Mouse (Mus musculus): ENCODE results near the gene Rtl8b. TPM values are rescaled to one million over a fixed set of nuclear protein-coding genes. Genes with fewer than 3 reads are reported as not detected.

Gene Rtl8b
- total and polyA plus RNA-seq, 3 experiments = not detected

DNA sequence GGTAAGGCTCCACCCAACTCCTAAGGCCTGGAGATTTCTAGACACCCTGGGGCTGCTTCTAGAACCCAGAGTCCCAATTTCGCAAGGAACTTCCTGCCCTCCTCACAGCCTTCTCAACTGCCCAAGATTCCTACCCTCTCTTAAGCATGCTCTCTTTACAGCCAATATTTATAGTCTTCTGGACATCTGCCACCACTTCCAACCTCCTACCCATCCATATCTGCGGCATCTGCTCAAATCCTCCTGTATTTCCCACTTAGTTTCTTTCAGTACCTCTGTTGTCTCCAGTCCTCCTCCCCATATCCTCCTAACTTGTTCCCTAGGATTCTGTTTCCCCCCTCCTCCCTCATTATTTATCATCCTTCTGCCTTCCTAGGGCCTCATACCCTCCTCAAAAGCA, 29.0 kb upstream of the Rtl8b start:
- dilution Hi-C loops (cut with MboI; ENCODE audit: extremely low pct_ligation_motif_present, extremely low pct_unique_long_range_greater_than_20kb, low sequenced_read_pairs) = no loop called here
- Histone ChIP-seq H3K4me3 (replicated peaks in 1 of 3; ENCODE audit: low read depth in 2 of 3, low read length in 2 of 3, poor library complexity in 1 of 3) (no peak overlapping the region), H3K4me1 (ENCODE audit: control insufficient read depth in 1 of 2, insufficient read depth in 2 of 2) (no peaks in the 10 kb centered on the region), H3K9me3 (replicated peaks; ENCODE audit: low read length) (no peaks in the 10 kb centered on the region), H3K27ac (ENCODE audit: insufficient read depth, low read depth) (no peak overlapping the region), H3K36me3 (replicated peaks in 1 of 2; ENCODE audit: control insufficient read depth in 1 of 2, insufficient read depth in 1 of 2, low read length in 1 of 2) (no peaks in the 10 kb centered on the region), H3K27me3 (replicated peaks) (peaks cover 14% of the 10 kb centered on the region), H3K9ac (ENCODE audit: insufficient read depth, low read depth) (no peak overlapping the region), H3K4me2 (ENCODE audit: insufficient read depth, low read depth, poor library complexity, severe bottlenecking) (no peak overlapping the region), H3K79me2 (replicated peaks; ENCODE audit: control insufficient read depth, extremely low read depth, insufficient read depth, poor library complexity, severe bottlenecking) (no peaks in the 10 kb centered on the region)
- DNase-seq (ENCODE audit: extremely low read depth) = no peak
- TF ChIP-seq IRF4 (IDR thresholded peaks at IDR 0.05; ENCODE audit: low read depth, low read length) (no peak), RCOR1 (conservative IDR thresholded peaks at IDR 0.05; ENCODE audit: low read depth, low read length) (no peak), MAX (IDR thresholded peaks at IDR 0.05; ENCODE audit: low read length) (no peak), MXI1 (IDR thresholded peaks at IDR 0.05; ENCODE audit: low read depth, low read length) (no peak), ZKSCAN1 (IDR thresholded peaks at IDR 0.05; ENCODE audit: borderline replicate concordance, low read depth, low read length) (no peak), CHD1 (IDR thresholded peaks at IDR 0.05; ENCODE audit: low read depth, low read length) (no peak), SMC3 (IDR thresholded peaks at IDR 0.05; ENCODE audit: low read depth, low read length) (no peak), NELFE (IDR thresholded peaks at IDR 0.05; ENCODE audit: low read depth, low read length) (no peak), UBTF (IDR thresholded peaks at IDR 0.05; ENCODE audit: low read depth, low read length) (no peak), MAZ (IDR thresholded peaks at IDR 0.05; ENCODE audit: low read depth, low read length) (no peak), ETS1 (conservative IDR thresholded peaks at IDR 0.05; ENCODE audit: low read depth, low read length) (no peak), CHD2 (IDR thresholded peaks at IDR 0.05; ENCODE audit: low read length) (no peak), POLR2AphosphoS2 (IDR thresholded peaks at IDR 0.05; ENCODE audit: low read depth, low read length) (no peak), MAFK (IDR thresholded peaks at IDR 0.05; ENCODE audit: insufficient replicate concordance, low read length) (no peak), CTCF (conservative IDR thresholded peaks at IDR 0.05 in 1 of 2, IDR thresholded peaks at IDR 0.05 in 1 of 2; ENCODE audit: low read depth in 2 of 2, low read length in 2 of 2) (no peak), MYC (IDR thresholded peaks at IDR 0.05; ENCODE audit: low read depth, low read length) (no peak), POLR2A (IDR thresholded peaks at IDR 0.05; ENCODE audit: low read depth, low read length) (no peak)
- in situ Hi-C loops (cut with MboI; ENCODE audit: low pct_ligation_motif_present, low pct_unique_long_range_greater_than_20kb, low sequenced_read_pairs) = no loop called here

DNA sequence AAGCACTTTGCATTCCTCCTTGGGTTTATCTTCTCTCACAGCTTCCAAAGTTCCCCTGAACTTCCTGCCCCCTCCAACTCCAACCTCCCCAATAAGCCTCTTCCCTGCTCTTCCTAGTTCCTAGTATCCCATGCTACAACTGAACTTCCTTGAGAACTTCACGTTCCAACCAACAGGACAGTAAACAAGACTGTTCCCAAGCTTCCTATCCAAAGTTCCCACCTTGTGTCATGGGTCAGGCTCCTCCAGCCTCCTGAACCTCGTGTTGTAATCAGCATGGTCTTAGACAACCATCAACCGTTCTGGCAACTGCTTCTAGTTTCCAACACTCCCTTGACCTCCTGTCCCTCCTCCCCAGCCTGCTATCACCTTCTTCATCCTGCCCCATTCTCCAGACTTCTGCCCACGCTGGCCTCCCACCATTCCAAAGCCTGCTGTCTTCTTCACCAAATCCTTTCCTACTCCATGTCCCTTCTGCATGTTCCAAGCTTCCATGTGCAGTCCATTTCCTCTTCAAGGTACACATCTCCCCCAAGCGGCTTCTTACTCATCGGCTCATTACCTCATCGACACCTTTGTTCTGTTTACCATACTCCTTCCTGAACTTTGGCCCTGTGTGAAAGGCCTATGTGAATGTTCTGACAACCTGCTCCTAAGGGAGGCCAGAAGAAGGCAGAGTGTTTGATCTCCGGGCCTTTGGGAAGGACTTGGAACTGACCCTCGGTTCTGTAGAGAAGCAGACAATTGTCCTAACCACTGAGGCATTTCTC, 24.0 kb upstream of the Rtl8b start:
- Histone ChIP-seq H3K27me3 (replicated peaks) (peaks cover 15% of the 10 kb centered on the region), H3K4me1 (ENCODE audit: control insufficient read depth in 1 of 2, insufficient read depth in 2 of 2) (no peaks in the 10 kb centered on the region), H3K4me2 (ENCODE audit: insufficient read depth, low read depth, poor library complexity, severe bottlenecking) (no peak overlapping the region), H3K4me3 (replicated peaks in 1 of 3; ENCODE audit: low read depth in 2 of 3, low read length in 2 of 3, poor library complexity in 1 of 3) (no peak overlapping the region), H3K36me3 (replicated peaks in 1 of 2; ENCODE audit: control insufficient read depth in 1 of 2, insufficient read depth in 1 of 2, low read length in 1 of 2) (no peaks in the 10 kb centered on the region), H3K79me2 (replicated peaks; ENCODE audit: control insufficient read depth, extremely low read depth, insufficient read depth, poor library complexity, severe bottlenecking) (no peaks in the 10 kb centered on the region), H3K9me3 (replicated peaks; ENCODE audit: low read length) (no peaks in the 10 kb centered on the region), H3K27ac (ENCODE audit: insufficient read depth, low read depth) (no peak overlapping the region), H3K9ac (ENCODE audit: insufficient read depth, low read depth) (no peak overlapping the region)
- dilution Hi-C loops (cut with MboI; ENCODE audit: extremely low pct_ligation_motif_present, extremely low pct_unique_long_range_greater_than_20kb, low sequenced_read_pairs) = no loop called here
- DNase-seq (ENCODE audit: extremely low read depth) = no peak
- TF ChIP-seq JUN (IDR thresholded peaks at IDR 0.05; ENCODE audit: insufficient read depth, low read depth, low read length) (no peak), CHD2 (IDR thresholded peaks at IDR 0.05; ENCODE audit: low read length) (no peak), ETS1 (conservative IDR thresholded peaks at IDR 0.05; ENCODE audit: low read depth, low read length) (no peak), GABPA (IDR thresholded peaks at IDR 0.05; ENCODE audit: insufficient replicate concordance, low read depth, low read length) (no peak), TCF12 (IDR thresholded peaks at IDR 0.05; ENCODE audit: low read depth, low read length) (no peak)
- in situ Hi-C loops (cut with MboI; ENCODE audit: low pct_ligation_motif_present, low pct_unique_long_range_greater_than_20kb, low sequenced_read_pairs) = no loop called here

Data from CH12.LX (cell line).